Mouse (Mus musculus): ENCODE measurements around the gene Pfdn6. TPM values are rescaled to one million over a fixed set of nuclear protein-coding genes. Genes with fewer than 3 reads are reported as not detected.
"Not testable (repeated sequence)": the region's sequence is repeated elsewhere in the genome, so short reads cannot be mapped to it uniquely, and the experiment has no call there.

The Pfdn6 gene
- total and polyA plus RNA-seq, 2 experiments from 2014 or later = 47.9 to 185 TPM

GRCm38 (mm10) chr17:33909077-33909868 lies 30.9 kb downstream of the Pfdn6 start, which contains the start of gene Daxx:
Gene Daxx (plus strand): TSS chr17:33909414.
- Histone ChIP-seq H3K4me1 (ENCODE audit: insufficient read depth, low read length) (peaks cover 5% of the 10 kb centered on the region; the same call in 1 of the 2 replicates), H3K27ac (ENCODE audit: low read depth, low read length) (peak within 1 kb of the TSS; percentile 93), H3K9ac (replicated peaks; ENCODE audit: low read length, poor library complexity, severe bottlenecking) (peak within 1 kb of the TSS; percentile 80), H3K36me3 (ENCODE audit: insufficient read depth, low read length) (peaks cover 26% of the 10 kb centered on the region), H3K27me3 (ENCODE audit: insufficient read depth, low read length) (no peaks in the 10 kb centered on the region), H3K4me3 (ENCODE audit: low read depth, low read length) (peak within 1 kb of the TSS; percentile 52), H3K4me2 (ENCODE audit: low read depth, low read length, poor library complexity, severe bottlenecking) (peak within 1 kb of the TSS; percentile 92), H3K9me3 (ENCODE audit: low read length) (no peaks in the 10 kb centered on the region)
- WGBS = under 1% methylated on average over 66 of the region's 68 CpGs
- ATAC-seq (ENCODE audit: low FRiP score) (peak; percentile 96), DNase-seq (ENCODE audit: low spot score) (peak; percentile 99)
- TF ChIP-seq CTCF (IDR thresholded peaks at IDR 0.05) = peak; percentile 6

GRCm38 (mm10) chr17:33908331-33909076 lies 31.6 kb downstream of the Pfdn6 start:
- DNase-seq (ENCODE audit: low spot score) (peak; percentile 63), ATAC-seq (ENCODE audit: low FRiP score) (peak; percentile 44)
- Histone ChIP-seq H3K4me2 (ENCODE audit: low read depth, low read length, poor library complexity, severe bottlenecking) (peak overlapping the region; percentile 92), H3K36me3 (ENCODE audit: insufficient read depth, low read length) (peaks cover 18% of the 10 kb centered on the region; the same call in 1 of the 2 replicates), H3K27me3 (ENCODE audit: insufficient read depth, low read length) (no peaks in the 10 kb centered on the region), H3K27ac (ENCODE audit: low read depth, low read length) (peak overlapping the region; percentile 93), H3K4me3 (ENCODE audit: low read depth, low read length) (peak overlapping the region; percentile 52), H3K9ac (replicated peaks; ENCODE audit: low read length, poor library complexity, severe bottlenecking) (peak overlapping the region; percentile 80), H3K4me1 (ENCODE audit: insufficient read depth, low read length) (peaks cover 5% of the 10 kb centered on the region; the same call in 1 of the 2 replicates), H3K9me3 (ENCODE audit: low read length) (no peaks in the 10 kb centered on the region)
- no peak for TF ChIP-seq CTCF (IDR thresholded peaks at IDR 0.05)
- under 1% methylated on average over 42 of the region's 44 CpGs for WGBS

GRCm38 (mm10) chr17:33904835-33905234 lies 35.3 kb downstream of the Pfdn6 start, which contains the start of gene Platr17:
Gene Platr17 (plus strand): TSS chr17:33905135.
- H3K4me3 ChIP-seq (ENCODE audit: low read depth, low read length); H3K9ac ChIP-seq (replicated peaks; ENCODE audit: low read length, poor library complexity, severe bottlenecking); H3K36me3 ChIP-seq (ENCODE audit: insufficient read depth, low read length); H3K4me2 ChIP-seq (ENCODE audit: low read depth, low read length, poor library complexity, severe bottlenecking); DNase-seq (ENCODE audit: low spot score); H3K27me3 ChIP-seq (ENCODE audit: insufficient read depth, low read length); H3K9me3 ChIP-seq (ENCODE audit: low read length); ATAC-seq (ENCODE audit: low FRiP score); H3K27ac ChIP-seq (ENCODE audit: low read depth, low read length); H3K4me1 ChIP-seq (ENCODE audit: insufficient read depth, low read length): not testable (repeated sequence)
- 36% methylated on average over 3 of the region's 4 CpGs for WGBS

- not testable (repeated sequence) for DNase-seq (ENCODE audit: low spot score); H3K27ac ChIP-seq (ENCODE audit: low read depth, low read length); ATAC-seq (ENCODE audit: low FRiP score); H3K4me2 ChIP-seq (ENCODE audit: low read depth, low read length, poor library complexity, severe bottlenecking); H3K27me3 ChIP-seq (ENCODE audit: insufficient read depth, low read length); H3K9ac ChIP-seq (replicated peaks; ENCODE audit: low read length, poor library complexity, severe bottlenecking); H3K36me3 ChIP-seq (ENCODE audit: insufficient read depth, low read length); H3K4me1 ChIP-seq (ENCODE audit: insufficient read depth, low read length); H3K4me3 ChIP-seq (ENCODE audit: low read depth, low read length); H3K9me3 ChIP-seq (ENCODE audit: low read length)
- WGBS = 67% methylated on average over 6 of the region's 6 CpGs
These were observed 36.1 kb downstream of the Pfdn6 start for GRCm38 (mm10) chr17:33903911-33904651.

GRCm38 (mm10) chr17:33902491-33902890 lies 37.7 kb downstream of the Pfdn6 start:
- H3K4me1 ChIP-seq (ENCODE audit: insufficient read depth, low read length) = no peaks in the 10 kb centered on the region
- WGBS = 83% methylated on average over 7 of the region's 7 CpGs
- no peak for ATAC-seq (ENCODE audit: low FRiP score)

More at GRCm38 (mm10) chr17:33902491-33902890, 37.7 kb downstream of the Pfdn6 start:
- H3K9me3 ChIP-seq (ENCODE audit: low read length) = no peaks in the 10 kb centered on the region
- no peak for DNase-seq (ENCODE audit: low spot score)
- no peak overlapping the region for H3K27ac ChIP-seq (ENCODE audit: low read depth, low read length)
- no peak overlapping the region for H3K4me2 ChIP-seq (ENCODE audit: low read depth, low read length, poor library complexity, severe bottlenecking)
- H3K27me3 ChIP-seq (ENCODE audit: insufficient read depth, low read length) = no peaks in the 10 kb centered on the region
- no peak overlapping the region for H3K4me3 ChIP-seq (ENCODE audit: low read depth, low read length)
- no peak overlapping the region for H3K9ac ChIP-seq (replicated peaks; ENCODE audit: low read length, poor library complexity, severe bottlenecking)
- no peak for TF ChIP-seq CTCF (IDR thresholded peaks at IDR 0.05)
- H3K36me3 ChIP-seq (ENCODE audit: insufficient read depth, low read length) = no peaks in the 10 kb centered on the region

All from midbrain, postnatal 0 days (tissue).